Mouse (Mus musculus) bone marrow, adult 2 months (tissue): Measurements from ENCODE around the gene Epha4.

ENCODE experiments used
- CTCF ChIP-seq: fragments of 200-500 bp; IDR thresholded peaks from 2 replicates; pipeline ENCODE4 v1.5.1; 2011; ENCODE audit warnings: low read length, control low read depth; ENCODE audit not compliant: control insufficient read depth, insufficient read depth
- POLR2A ChIP-seq: fragments of 200-500 bp; IDR thresholded peaks from 2 replicates; pipeline ENCODE4 v1.6.1; 2011; ENCODE audit warnings: low read depth, mild to moderate bottlenecking, control low read depth, low read length, borderline replicate concordance; ENCODE audit not compliant: control insufficient read depth

- TF ChIP-seq CTCF (no peak), POLR2A (no peak)
Observed at GRCm38 (mm10) chr1:77437881-77438610, 76.8 kb downstream of the Epha4 start.
